Mouse (Mus musculus): ENCODE results near the gene Mfsd4b5.

- TF ChIP-seq CTCF (IDR thresholded peaks at IDR 0.05; ENCODE audit: low read depth), result no peak
- TF ChIP-seq EP300 (optimal IDR thresholded peaks at IDR 0.05), result no peak
These were observed at the start of gene Mfsd4b5 for GRCm38 (mm10) chr10:39986466-39986865.
